Mouse (Mus musculus): ENCODE measurements around the gene Irf7. TPM values are rescaled to one million over a fixed set of nuclear protein-coding genes. Genes with fewer than 3 reads are reported as not detected.

The Irf7 gene
- total RNA-seq, 2 experiments from 2014 or later: 1.1 TPM

DNA sequence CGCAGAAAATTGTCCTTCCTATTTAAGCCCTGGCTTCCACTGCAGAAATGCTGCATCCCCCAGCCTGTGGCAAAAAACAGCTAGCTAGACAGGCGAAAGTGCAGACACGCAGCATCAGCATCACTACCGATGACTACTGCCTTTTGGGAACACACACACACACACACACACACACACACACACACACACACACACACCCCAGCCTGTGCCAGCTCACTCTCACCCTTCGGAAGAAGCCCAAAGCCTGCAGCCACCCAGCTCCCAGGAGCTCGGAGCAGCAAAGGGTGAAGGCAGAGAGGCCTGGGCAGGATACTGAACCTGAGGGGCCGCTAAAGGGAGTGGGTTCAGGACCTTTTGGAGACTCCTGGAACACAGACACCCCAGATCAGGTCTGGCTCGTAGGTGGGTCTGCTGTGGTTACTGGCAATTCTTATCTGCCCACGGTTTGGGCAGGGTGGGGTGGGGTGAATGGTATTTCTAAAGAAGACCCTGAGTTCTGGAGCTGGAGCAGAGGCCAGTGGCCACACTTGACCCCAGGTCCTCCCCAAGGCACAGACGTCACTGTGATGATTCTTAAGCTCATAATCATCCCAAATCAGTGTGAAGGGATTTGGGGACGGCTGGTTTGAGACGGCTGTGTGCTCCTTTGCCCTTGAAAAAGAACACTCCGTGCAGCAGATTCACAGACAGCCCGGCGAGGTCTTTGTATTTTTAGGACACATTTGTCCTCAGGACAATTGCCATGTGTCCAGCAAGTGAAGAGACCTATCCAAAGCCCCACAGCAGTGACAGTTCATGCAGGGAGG, 26.5 kb upstream of the Irf7 start:
- H3K4me3 ChIP-seq: no peak overlapping the region
- TF ChIP-seq CTCF (IDR thresholded peaks at IDR 0.05): no peak
- H3K27ac ChIP-seq: no peak overlapping the region
- no peak for DNase-seq
- intact Hi-C loops (cut with DNase I): no loop called here

DNA sequence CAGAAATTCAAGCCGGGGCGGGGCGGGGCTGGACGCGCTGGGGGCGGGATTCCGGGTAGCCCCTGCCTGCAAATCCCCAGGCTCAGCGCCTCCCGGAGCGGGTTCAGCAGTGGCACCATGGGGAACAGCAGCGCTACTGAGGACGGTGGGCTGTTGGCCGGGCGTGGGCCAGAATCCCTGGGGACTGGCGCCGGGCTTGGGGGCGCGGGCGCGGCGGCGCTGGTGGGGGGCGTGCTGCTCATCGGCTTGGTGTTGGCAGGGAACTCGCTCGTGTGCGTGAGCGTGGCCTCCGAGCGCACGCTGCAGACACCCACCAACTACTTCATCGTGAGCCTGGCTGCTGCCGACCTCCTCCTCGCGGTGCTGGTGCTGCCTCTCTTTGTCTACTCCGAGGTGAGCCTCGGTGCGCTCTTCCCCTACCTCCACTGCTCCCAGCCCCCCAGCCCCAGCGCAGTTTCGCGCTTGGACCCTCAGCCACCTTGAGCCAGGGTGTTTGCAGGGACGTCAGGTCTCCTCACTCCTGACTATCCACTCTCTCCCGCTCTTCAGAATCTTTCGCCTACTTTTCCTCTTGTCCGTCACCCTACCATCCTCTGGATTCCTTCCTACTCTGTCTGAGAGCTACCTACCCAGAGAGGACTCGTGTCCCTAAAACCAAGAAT, 25.8 kb upstream of the Irf7 start, which contains the start of gene Drd4:
Gene Drd4 (plus strand): TSS at position 86 of the 662 bp plus-strand sequence.
- Histone ChIP-seq H3K4me3 (peak within 1 kb of the TSS; percentile 60), H3K27ac (no peak within 1 kb of the TSS)
- DNase-seq: no peak
- no peak for TF ChIP-seq CTCF (IDR thresholded peaks at IDR 0.05)
- intact Hi-C loops (cut with DNase I): no loop called here

DNA sequence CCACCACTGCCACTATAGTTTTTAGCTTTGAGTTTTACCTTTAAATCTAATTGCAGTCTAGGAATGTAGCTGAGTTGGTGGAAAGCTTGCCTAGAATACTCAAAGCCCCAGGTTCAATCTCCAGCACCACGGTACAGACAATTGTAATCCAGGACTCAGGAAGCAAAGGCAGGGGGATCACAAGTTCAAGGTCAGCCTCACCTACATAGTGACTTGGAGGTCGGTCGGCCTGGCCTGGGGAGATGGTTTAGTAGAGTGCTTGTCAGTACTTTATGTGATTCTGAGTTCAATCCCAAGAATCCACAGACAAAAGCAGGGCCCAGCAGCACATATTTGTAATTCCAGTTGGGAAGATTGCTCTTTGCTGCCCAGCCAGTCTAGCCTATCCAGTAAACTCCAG, 21.8 kb upstream of the Irf7 start:
- no peak for DNase-seq
- no peak overlapping the region for H3K27ac ChIP-seq
- intact Hi-C loops (cut with DNase I): no loop called here
- no peak for TF ChIP-seq CTCF (IDR thresholded peaks at IDR 0.05)
- H3K4me3 ChIP-seq: no peak overlapping the region

DNA sequence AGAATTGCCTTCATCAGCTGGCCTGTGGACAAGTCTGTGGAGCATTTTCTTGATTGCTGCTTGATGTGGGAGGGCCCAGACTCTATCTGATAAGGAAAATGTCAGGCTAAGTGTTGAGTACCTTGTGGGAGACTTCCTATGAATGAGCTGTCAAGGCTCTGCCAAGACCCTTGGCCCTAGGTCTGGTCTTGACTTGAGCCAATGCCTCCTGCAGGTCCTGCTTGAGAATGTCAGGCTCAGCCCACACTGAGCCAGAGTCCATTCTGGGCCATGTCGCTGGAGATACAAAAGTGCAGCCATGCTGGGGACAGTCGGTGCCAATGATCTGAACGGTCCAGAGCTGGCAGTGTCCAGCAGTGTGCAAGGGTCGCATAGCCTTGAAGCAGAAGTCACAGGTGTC, 16.5 kb upstream of the Irf7 start:
- Histone ChIP-seq H3K27ac (no peak overlapping the region), H3K4me3 (no peak overlapping the region)
- TF ChIP-seq CTCF (IDR thresholded peaks at IDR 0.05): no peak
- intact Hi-C loops (cut with DNase I): no loop called here
- no peak for DNase-seq

DNA sequence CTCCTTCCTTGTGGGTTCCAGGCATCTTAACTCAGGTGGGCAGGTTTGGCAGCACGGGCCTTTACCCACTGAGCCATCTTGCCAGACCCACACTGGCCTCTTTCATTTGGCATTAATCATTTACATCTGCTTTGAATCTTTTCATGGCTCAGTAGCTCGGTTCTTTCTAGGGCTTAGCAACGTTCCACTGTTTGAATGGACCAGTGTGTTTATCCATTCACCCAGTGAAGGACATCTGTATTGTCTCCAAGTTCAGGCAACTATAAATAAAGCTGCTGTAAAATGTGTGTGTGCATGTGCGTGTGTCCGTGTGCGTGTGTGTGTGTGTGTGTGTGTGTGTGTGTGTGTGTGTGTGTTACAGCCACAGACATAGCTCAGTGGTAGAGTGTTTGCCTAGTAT, 15.2 kb upstream of the Irf7 start:
- TF ChIP-seq CTCF (IDR thresholded peaks at IDR 0.05): no peak
- no peak overlapping the region for H3K4me3 ChIP-seq
- intact Hi-C loops (cut with DNase I): no loop called here
- no peak overlapping the region for H3K27ac ChIP-seq
- DNase-seq: no peak

DNA sequence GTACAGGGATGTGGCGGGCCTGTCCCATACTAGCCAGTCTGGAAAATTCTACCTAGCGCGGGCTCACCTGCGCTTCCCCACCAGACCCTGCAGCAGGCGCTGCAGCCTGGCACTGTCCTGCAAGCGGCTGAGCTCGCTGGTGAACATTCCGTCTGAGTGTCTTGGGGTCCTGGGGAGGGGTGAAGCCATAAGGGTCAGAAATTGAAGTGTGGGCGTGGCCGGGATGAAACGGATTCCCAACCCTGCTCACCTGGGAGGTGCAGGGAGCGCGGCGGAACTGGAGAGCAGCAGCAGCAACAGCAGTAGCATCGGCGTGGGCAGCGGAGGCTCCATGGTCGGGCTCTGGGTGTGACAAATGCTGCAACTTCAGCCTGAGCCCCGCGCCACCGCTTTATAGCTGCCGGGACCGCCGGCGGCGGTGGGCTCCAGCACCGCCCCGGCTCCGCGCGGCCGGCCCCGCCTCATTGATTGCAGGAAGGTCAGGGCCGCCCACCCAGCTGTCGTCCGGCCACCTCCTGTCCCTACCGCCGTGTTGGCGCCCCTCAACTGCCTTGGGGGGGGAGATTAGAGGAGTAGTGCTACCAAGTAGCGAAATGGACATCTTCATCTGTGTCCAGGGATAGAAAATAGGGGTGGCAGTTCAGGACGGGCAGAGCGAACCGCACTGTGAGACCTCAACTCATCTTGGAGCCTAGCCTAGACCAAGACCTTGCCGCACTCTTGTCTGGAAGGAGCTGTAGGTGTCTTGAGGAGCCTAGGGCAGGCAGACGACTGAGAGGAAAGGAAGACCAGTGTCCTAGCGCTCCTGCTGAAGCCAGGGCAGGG, 12.7 kb upstream of the Irf7 start, which contains the start of gene Sct:
Gene Sct (minus strand): TSS at position 368 of the 825 bp plus-strand sequence.
- peak; percentile 40; the same call in 1 of the 2 replicates for TF ChIP-seq CTCF (IDR thresholded peaks at IDR 0.05)
- H3K27ac ChIP-seq: no peak within 1 kb of the TSS
- intact Hi-C loops (cut with DNase I): no loop called here
- peak within 1 kb of the TSS; percentile 65 for H3K4me3 ChIP-seq
- no peak for DNase-seq

DNA sequence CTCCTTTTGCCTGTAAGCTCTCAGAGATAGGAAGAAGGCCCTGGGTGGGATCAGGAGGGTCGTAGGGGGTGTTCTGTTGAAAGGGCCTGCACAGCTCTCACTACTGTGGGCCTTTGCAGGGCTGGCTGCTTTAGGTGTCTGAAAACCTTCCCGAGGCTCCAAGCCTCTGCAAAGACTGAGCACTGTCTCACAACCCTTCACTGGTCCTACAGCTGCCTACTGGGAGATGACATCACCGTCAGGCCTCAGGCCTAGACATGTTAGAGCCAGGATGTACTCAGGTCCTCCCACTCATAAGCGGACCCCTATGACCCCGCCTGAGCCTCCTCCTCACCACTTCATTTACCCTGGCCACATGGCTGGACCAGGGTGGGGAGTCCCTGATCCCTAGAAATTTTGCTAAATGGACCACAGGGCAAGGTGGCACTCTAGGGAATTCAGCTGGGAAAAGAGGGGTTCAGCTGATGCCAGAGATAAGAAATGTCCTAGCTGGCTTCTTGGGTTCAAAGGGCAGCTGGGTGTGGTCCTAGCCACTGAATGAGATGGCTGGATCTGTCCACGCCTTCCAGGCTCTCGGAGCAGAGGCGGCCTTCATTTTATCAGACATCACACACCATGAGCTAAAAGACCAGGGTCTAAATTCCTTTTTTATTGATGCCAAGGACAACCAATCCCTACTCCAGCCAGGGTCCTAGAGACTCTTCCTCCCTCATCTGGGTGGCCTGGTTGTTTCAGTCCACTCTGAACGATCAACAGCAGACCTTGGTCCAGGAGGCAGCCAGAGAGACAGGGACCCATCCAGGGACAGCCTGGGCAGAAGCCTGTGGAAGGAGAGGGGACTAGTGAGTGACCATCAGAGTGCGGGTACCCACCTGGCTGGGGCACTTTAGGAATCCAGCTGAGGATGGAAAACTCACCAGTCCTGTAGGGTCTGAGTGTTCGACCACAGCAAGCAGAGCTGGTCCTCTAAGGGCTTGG, 11.7 kb upstream of the Irf7 start:
- intact Hi-C loops (cut with DNase I): no loop called here
- H3K4me3 ChIP-seq: no peak overlapping the region
- H3K27ac ChIP-seq: no peak overlapping the region
- no peak for TF ChIP-seq CTCF (IDR thresholded peaks at IDR 0.05)
- DNase-seq: no peak

DNA sequence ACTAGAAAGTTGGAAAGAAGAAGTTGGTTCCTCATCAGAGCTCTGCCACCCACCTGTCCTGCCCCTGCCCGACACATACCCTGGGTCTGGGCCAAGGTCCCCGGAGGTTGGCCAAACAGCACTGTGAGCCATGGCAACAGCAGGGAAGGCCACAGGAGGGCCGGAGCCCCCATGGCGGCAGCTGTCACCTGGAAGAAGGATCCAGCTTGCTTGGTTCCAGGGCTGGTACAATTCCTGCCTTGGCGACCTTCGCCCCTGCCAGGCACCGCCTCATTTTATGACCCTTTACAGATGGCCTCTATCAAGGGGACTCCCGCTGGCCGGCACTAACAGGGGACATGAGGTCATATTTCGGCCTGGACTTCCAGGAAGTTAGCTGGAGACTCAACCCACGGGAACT, 10.3 kb upstream of the Irf7 start, which contains the start of gene Cdhr5:
Gene Cdhr5 (minus strand): TSS at position 241 of the 400 bp plus-strand sequence.
- no peak for TF ChIP-seq CTCF (IDR thresholded peaks at IDR 0.05)
- no peak for DNase-seq
- Histone ChIP-seq H3K27ac (no peak within 1 kb of the TSS), H3K4me3 (no peak within 1 kb of the TSS)
- intact Hi-C loops (cut with DNase I): no loop called here

DNA sequence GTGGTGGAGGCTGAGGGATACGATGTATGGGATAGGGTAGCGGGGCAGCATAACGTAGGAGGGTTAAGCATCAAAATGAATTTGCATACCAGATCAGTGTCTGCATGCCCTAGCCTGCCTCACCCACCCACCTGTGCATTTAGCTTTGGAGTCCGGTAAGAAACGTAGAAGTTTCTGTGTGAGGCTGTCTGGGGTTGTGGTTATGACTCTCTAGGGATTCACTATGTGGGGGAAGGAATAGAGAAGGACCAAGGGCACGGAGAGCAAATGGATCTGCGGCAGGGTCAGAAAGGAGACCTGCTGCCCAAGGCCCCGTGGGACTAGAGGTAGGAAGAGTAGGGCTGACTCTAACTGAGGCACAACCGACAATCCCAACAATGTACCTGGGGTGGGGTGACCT, 9.1 kb upstream of the Irf7 start:
- no peak overlapping the region for H3K4me3 ChIP-seq
- intact Hi-C loops (cut with DNase I): no loop called here
- no peak for TF ChIP-seq CTCF (IDR thresholded peaks at IDR 0.05)
- no peak for DNase-seq
- H3K27ac ChIP-seq: no peak overlapping the region

DNA sequence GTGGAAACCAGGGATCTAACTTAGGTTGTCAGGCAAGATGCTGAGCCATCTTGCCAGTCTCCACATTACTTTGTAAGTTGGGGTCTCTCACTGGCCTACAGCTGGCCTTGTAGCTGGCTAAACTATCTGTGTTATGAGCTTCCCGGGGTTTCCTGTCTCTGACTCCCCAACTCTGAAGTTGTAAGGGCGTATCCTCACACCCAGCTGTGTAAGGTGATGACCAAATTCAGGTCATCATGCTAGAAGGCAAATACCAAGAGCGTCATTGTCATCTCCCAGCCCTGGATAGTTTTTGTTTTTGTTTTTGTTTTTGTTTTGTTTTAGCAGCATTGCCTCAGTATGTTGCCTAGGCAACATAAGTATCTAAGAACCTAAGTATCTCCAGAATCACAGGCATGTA, 4.3 kb upstream of the Irf7 start:
- no peak for DNase-seq
- TF ChIP-seq CTCF (IDR thresholded peaks at IDR 0.05): no peak
- intact Hi-C loops (cut with DNase I): no loop called here

DNA sequence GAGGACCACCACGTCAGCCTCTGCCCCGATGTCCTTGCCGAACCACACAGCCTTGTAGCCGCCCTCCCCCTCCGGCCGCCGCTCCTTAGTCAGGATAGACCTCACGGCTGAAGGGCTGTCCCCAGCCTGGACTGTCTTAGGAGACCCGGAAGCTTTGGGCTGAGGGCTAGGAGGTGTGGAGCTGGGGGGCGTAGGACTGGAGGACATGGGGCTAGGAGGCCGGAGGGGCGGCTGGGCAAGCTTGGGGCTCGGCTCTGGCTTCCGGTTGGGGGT, 2.9 kb upstream of the Irf7 start:
- intact Hi-C loops (cut with DNase I): no loop called here
- no peak for DNase-seq
- Histone ChIP-seq H3K4me3 (peak overlapping the region; percentile 43), H3K27ac (no peak overlapping the region)
- TF ChIP-seq CTCF (IDR thresholded peaks at IDR 0.05): no peak

More for the DNA sequence above, 4.3 kb upstream of the Irf7 start:
- Histone ChIP-seq H3K27ac (no peak overlapping the region), H3K4me3 (no peak overlapping the region)

Measured in gastrocnemius, adult 2 months (tissue).